Mouse (Mus musculus) intestine, embryonic 16.5 days (tissue): ENCODE results near the gene Pdpr. TPM values are rescaled to one million over a fixed set of nuclear protein-coding genes. Genes with fewer than 3 reads are reported as not detected.

Source experiments
- ATAC-seq: fragments of 200-750 bp; cut with Nextera tagmentation; 2 replicates; pipeline ENCODE4 v1.8.0; 2017; ENCODE audit warnings: moderate TSS enrichment, moderate library complexity
- H3K27ac ChIP-seq: fragments of 300-500 bp; sonication (generic); 2 replicates; pipeline ENCODE4 v1.5.1; 2014; ENCODE audit warnings: mild to moderate bottlenecking, low read length
- H3K27me3 ChIP-seq: fragments of 300-500 bp; sonication (generic); replicated peaks from 2 replicates; pipeline ENCODE4 v1.6.1; 2014; ENCODE audit warnings: low read length, control low read depth, mixed read lengths; ENCODE audit not compliant: control insufficient read depth, insufficient read depth
- H3K36me3 ChIP-seq: fragments of 300-500 bp; sonication (generic); 2 replicates; pipeline ENCODE4 v1.6.1; 2014; ENCODE audit warnings: low read length, control low read depth; ENCODE audit not compliant: control insufficient read depth, insufficient read depth
- H3K4me1 ChIP-seq: fragments of 300-500 bp; sonication (generic); 2 replicates; pipeline ENCODE4 v1.6.1; 2014; ENCODE audit warnings: low read length, control low read depth, mixed read lengths; ENCODE audit not compliant: control insufficient read depth, insufficient read depth
- H3K4me2 ChIP-seq: fragments of 300-500 bp; sonication (generic); 2 replicates; pipeline ENCODE4 v1.6.1; 2014; ENCODE audit warnings: low read depth, low read length, control low read depth
- H3K4me3 ChIP-seq: fragments of 300-500 bp; sonication (generic); 2 replicates; pipeline ENCODE4 v1.5.1; 2014; ENCODE audit warnings: mild to moderate bottlenecking, low read length
- H3K9ac ChIP-seq: fragments of 300-500 bp; sonication (generic); 2 replicates; pipeline ENCODE4 v1.6.1; 2014; ENCODE audit warnings: low read depth, low read length
- H3K9me3 ChIP-seq: fragments of 300-500 bp; sonication (generic); 2 replicates; pipeline ENCODE4 v1.6.1; 2016; ENCODE audit warnings: low read length, control low read depth; ENCODE audit not compliant: control insufficient read depth
- WGBS: fragments of 180-500 bp; shearing (Covaris S2); extraction: QIAGEN DNeasy Blood & Tissue Kit; methylation state at CpG from one replicate; pipeline ENCODE4 v1.1.7; 2014; 5-methylcytosine and 5-hydroxymethylcytosine counted together
- polyA plus RNA-seq: library from polyadenylated mRNA; unstranded; fragments of >200 nt; fragmentation: Nextera tagmentation; extraction: Ambion mirVana; gene quantifications from 2 replicates; pipeline ENCODE4 v1.2.1, GENCODE M21; 2015

The Pdpr gene
- 6.5 and 8.5 TPM in 2 replicates for polyA plus RNA-seq

- 8% methylated on average over 40 of the region's 72 CpGs for WGBS
- peaks cover 7% of the 10 kb centered on the region; the same call in 1 of the 2 replicates for H3K4me1 ChIP-seq
- ATAC-seq, result peak; percentile 94
- H3K27me3 ChIP-seq, result no peaks in the 10 kb centered on the region
- peak within 1 kb of the TSS; percentile 71 for H3K9ac ChIP-seq
- no peaks in the 10 kb centered on the region for H3K36me3 ChIP-seq
- no peaks in the 10 kb centered on the region for H3K9me3 ChIP-seq
- H3K4me2 ChIP-seq, result peak within 1 kb of the TSS; percentile 82
- peak within 1 kb of the TSS; percentile 69 for H3K4me3 ChIP-seq
- no peak within 1 kb of the TSS; the same call in 1 of the 2 replicates for H3K27ac ChIP-seq
Measured at GRCm38 (mm10) chr8:111093865-111094718, at the start of gene Pdpr. Gene Pdpr, plus strand, starts transcription at chr8:111094630.

DNA sequence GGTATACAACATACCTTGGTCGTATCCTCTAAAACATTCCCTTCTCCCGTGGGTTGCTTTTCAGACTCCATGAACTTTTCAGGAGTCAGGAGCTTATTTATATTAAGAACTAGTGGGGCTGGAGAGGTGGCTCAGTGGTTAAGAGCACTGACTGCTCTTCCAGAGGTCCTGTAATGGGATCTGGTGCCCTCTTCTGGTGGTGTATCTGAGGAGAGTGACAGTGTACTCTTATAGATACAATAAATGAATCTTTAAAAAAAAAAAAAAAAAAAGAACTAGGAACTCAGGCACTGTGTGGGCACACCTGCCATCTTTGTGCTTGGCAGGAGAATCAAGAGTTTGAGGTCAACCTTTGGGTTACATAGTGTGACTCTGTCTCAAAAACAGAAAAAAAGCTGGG is 45.7 kb upstream of the Pdpr start:
- peaks cover 33% of the 10 kb centered on the region for H3K36me3 ChIP-seq
- WGBS, result 92% methylated on average over 2 of the region's 2 CpGs
- ATAC-seq, result no peak

GRCm38 (mm10) chr8:111049106-111049505 is 45.3 kb upstream of the Pdpr start:
- Histone ChIP-seq H3K27me3 (no peaks in the 10 kb centered on the region), H3K4me1 (no peaks in the 10 kb centered on the region), H3K9me3 (no peaks in the 10 kb centered on the region), H3K36me3 (peaks cover 36% of the 10 kb centered on the region), H3K9ac (no peak overlapping the region), H3K4me3 (no peak overlapping the region), H3K4me2 (no peak overlapping the region), H3K27ac (no peak overlapping the region)
- no peak for ATAC-seq
- WGBS, result 92% methylated on average over 7 of the region's 7 CpGs

More for the DNA sequence above, 45.7 kb upstream of the Pdpr start:
- Histone ChIP-seq H3K27me3 (no peaks in the 10 kb centered on the region), H3K27ac (no peak overlapping the region), H3K4me2 (no peak overlapping the region), H3K4me1 (no peaks in the 10 kb centered on the region), H3K9me3 (no peaks in the 10 kb centered on the region), H3K4me3 (no peak overlapping the region), H3K9ac (no peak overlapping the region)

DNA sequence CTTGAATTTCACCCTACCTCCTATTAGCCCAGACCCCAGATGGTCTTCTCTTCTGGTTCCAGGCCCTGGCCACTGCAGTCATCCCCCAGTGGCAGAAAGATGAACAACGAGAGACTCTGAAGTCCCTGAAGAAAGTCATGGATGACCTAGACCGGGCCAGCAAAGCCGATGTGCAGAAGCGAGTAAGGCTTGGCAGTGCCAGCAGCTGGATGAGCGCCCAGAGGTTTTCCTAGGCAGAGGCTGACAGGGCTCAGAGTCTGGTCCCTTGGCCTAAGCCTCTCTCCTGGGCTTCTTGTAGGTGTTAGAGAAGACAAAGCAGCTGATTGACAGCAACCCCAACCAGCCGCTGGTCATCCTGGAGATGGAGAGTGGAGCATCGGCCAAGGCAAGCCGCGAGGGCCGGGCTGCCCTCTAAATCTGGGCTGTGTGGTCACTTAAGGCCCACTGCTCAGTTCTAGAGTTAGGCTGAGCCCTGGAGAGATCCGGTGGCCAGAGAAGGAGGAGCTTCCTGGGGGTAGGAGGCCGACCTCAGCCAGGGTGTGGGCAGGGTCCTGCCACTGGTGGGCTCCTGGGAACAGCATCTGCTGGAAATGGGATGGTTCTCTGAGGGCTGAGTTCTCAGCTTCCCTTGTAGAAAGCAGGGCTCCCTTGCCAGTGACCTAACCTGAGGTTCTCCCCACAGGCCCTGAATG is 40.5 kb upstream of the Pdpr start:
- Histone ChIP-seq H3K9ac (no peak overlapping the region), H3K36me3 (peaks cover 46% of the 10 kb centered on the region), H3K4me3 (no peak overlapping the region), H3K27ac (no peak overlapping the region), H3K4me1 (peaks cover 17% of the 10 kb centered on the region), H3K9me3 (no peaks in the 10 kb centered on the region), H3K4me2 (no peak overlapping the region), H3K27me3 (no peaks in the 10 kb centered on the region)
- no peak for ATAC-seq
- WGBS, result 94% methylated on average over 12 of the region's 12 CpGs

DNA sequence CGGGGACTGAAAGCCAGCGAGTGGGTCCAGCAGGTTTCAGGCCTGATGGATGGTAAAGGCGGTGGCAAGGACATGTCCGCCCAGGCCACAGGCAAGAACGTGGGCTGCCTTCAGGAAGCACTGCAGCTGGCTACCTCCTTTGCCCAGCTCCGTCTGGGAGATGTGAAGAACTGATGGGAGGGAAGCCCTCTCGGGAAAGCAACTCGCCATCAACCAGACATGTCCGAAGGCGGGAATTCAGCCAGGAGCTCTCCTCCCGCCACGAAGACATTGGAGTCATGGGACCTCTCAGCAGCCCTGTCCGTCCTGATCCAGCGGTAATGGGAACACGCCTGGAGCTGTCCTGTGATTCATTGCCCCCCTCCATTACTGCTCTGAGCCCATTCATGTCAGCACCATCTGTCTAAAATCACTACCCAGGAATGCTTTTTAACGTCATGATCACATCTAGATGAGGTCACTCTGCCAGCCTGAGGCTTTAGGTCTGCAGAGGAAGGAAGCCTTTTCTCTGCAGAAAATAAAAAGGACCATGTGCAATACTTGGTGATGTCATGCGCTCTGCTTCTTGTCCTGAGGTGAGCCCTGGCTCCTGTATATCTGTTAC is 39.3 kb upstream of the Pdpr start:
- 90% methylated on average over 17 of the region's 17 CpGs for WGBS
- H3K4me2 ChIP-seq, result no peak overlapping the region
- H3K36me3 ChIP-seq, result peaks cover 37% of the 10 kb centered on the region
- no peak overlapping the region for H3K27ac ChIP-seq
- no peaks in the 10 kb centered on the region for H3K27me3 ChIP-seq
- peaks cover 25% of the 10 kb centered on the region for H3K4me1 ChIP-seq
- H3K9me3 ChIP-seq, result no peaks in the 10 kb centered on the region
- no peak overlapping the region for H3K4me3 ChIP-seq
- H3K9ac ChIP-seq, result no peak overlapping the region
- ATAC-seq, result no peak

- H3K4me2 ChIP-seq, result no peak overlapping the region
- no peak overlapping the region for H3K9ac ChIP-seq
- H3K36me3 ChIP-seq, result peaks cover 34% of the 10 kb centered on the region
- WGBS, result 69% methylated on average over 2 of the region's 2 CpGs
- H3K4me3 ChIP-seq, result peak overlapping the region; percentile 93
- H3K9me3 ChIP-seq, result no peaks in the 10 kb centered on the region
- H3K27ac ChIP-seq, result no peak overlapping the region
- H3K27me3 ChIP-seq, result no peaks in the 10 kb centered on the region
- peaks cover 29% of the 10 kb centered on the region for H3K4me1 ChIP-seq
- ATAC-seq, result 0 out of 2 replicates have a peak, but pooled peaks have one; percentile 12
Measured at GRCm38 (mm10) chr8:111055661-111056060, 38.8 kb upstream of the Pdpr start.

DNA sequence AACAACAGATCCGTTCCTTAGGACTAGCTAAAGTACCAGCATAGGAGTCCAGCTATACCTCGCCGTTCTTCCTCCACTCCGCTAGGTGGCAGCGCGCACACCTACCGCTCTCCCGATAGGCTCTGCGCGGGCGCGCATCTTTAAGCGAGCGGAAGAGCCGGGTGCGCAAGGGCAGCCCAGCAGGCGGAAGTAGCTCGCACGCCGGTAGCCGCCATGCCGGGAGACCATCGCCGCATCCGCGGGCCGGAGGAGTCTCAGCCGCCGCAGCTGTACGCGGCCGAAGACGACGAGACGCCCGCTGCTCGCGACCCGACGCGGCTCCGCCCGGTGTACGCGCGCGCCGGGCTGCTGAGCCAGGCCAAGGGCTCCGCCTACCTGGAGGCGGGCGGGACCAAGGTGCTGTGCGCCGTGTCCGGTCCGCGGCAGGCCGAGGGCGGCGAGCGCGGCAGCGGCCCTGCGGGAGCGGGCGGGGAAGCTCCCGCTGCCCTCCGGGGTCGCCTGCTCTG is 38.2 kb upstream of the Pdpr start, which contains the start of gene Exosc6:
Exosc6 (plus strand) TSS at position 182 of the 506 bp plus-strand sequence.
- under 1% methylated on average over 66 of the region's 68 CpGs for WGBS
- Histone ChIP-seq H3K27ac (peak within 1 kb of the TSS; percentile 92), H3K4me1 (peaks cover 35% of the 10 kb centered on the region), H3K4me2 (peak within 1 kb of the TSS; percentile 89), H3K9me3 (no peaks in the 10 kb centered on the region), H3K27me3 (no peaks in the 10 kb centered on the region), H3K4me3 (peak within 1 kb of the TSS; percentile 93), H3K9ac (peak within 1 kb of the TSS; percentile 96), H3K36me3 (peaks cover 34% of the 10 kb centered on the region)
- peak; percentile 91 for ATAC-seq

- WGBS, result under 1% methylated on average over 56 of the region's 63 CpGs
- peak; percentile 66 for ATAC-seq
Measured at GRCm38 (mm10) chr8:111056691-111057293, 37.6 kb upstream of the Pdpr start.

More at GRCm38 (mm10) chr8:111056691-111057293, 37.6 kb upstream of the Pdpr start:
- Histone ChIP-seq H3K9me3 (no peaks in the 10 kb centered on the region), H3K27me3 (no peaks in the 10 kb centered on the region), H3K36me3 (peaks cover 34% of the 10 kb centered on the region), H3K4me1 (peaks cover 40% of the 10 kb centered on the region), H3K27ac (peak overlapping the region; percentile 92), H3K4me2 (peak overlapping the region; percentile 89), H3K9ac (peak overlapping the region; percentile 96), H3K4me3 (peak overlapping the region; percentile 93)
